Mouse (Mus musculus) hindlimb bud, embryonic 11.5 days (tissue): ENCODE results near the gene Kif14.
"Not testable (repeated sequence)": the region's sequence is repeated elsewhere in the genome, so short reads cannot be mapped to it uniquely, and the experiment has no call there.

Experiments used
- DNase-seq: peaks from one replicate; pipeline ENCODE4 v3.0.0-alpha.2; 2012; ENCODE audit warnings: low read depth, low spot score; ENCODE audit errors: extremely low spot score

The Kif14 gene

GRCm38 (mm10) chr1:136470471-136470870 lies 4.3 kb downstream of the Kif14 start:
- no peak for DNase-seq

- DNase-seq = no peak
These were observed 25.5 kb downstream of the Kif14 start for GRCm38 (mm10) chr1:136491681-136492080.

GRCm38 (mm10) chr1:136492232-136492631 lies 26.1 kb downstream of the Kif14 start:
- DNase-seq = no peak

- DNase-seq = no peak
These were observed 33.2 kb downstream of the Kif14 start for GRCm38 (mm10) chr1:136499317-136499716.

GRCm38 (mm10) chr1:136502936-136503335 lies 36.8 kb downstream of the Kif14 start:
- no peak for DNase-seq

GRCm38 (mm10) chr1:136506255-136506654 lies 40.1 kb downstream of the Kif14 start:
- DNase-seq = not testable (repeated sequence)

- DNase-seq = peak; percentile 49
These were observed 46.2 kb downstream of the Kif14 start for GRCm38 (mm10) chr1:136512317-136512716.

GRCm38 (mm10) chr1:136513181-136513580 lies 47.0 kb downstream of the Kif14 start:
- DNase-seq = no peak

GRCm38 (mm10) chr1:136518699-136519356 lies 52.7 kb downstream of the Kif14 start:
- DNase-seq = no peak

GRCm38 (mm10) chr1:136521363-136521937 lies 55.3 kb downstream of the Kif14 start:
- no peak for DNase-seq

GRCm38 (mm10) chr1:136524917-136525316 lies 58.8 kb downstream of the Kif14 start:
- DNase-seq = peak; percentile 44

- DNase-seq = no peak
These were observed 59.7 kb downstream of the Kif14 start for GRCm38 (mm10) chr1:136525818-136526217.

- no peak for DNase-seq
These were observed 61.0 kb downstream of the Kif14 start for GRCm38 (mm10) chr1:136527163-136527562.

GRCm38 (mm10) chr1:136532556-136532955 lies 66.4 kb downstream of the Kif14 start:
- DNase-seq = no peak

GRCm38 (mm10) chr1:136536947-136537346 lies 70.8 kb downstream of the Kif14 start:
- no peak for DNase-seq

- DNase-seq = no peak
These were observed 72.1 kb downstream of the Kif14 start for GRCm38 (mm10) chr1:136538247-136538646.

GRCm38 (mm10) chr1:136540407-136540895 lies 74.3 kb downstream of the Kif14 start:
- DNase-seq = no peak

GRCm38 (mm10) chr1:136541618-136542376 lies 75.7 kb downstream of the Kif14 start:
- DNase-seq = no peak

GRCm38 (mm10) chr1:136543920-136544319 lies 77.8 kb downstream of the Kif14 start:
- no peak for DNase-seq

GRCm38 (mm10) chr1:136547068-136547467 lies 80.9 kb downstream of the Kif14 start:
- DNase-seq = no peak

GRCm38 (mm10) chr1:136550285-136550684 lies 84.1 kb downstream of the Kif14 start:
- DNase-seq = no peak
